Mouse (Mus musculus): ENCODE data around the gene Tmem273. TPM values are rescaled to one million over a fixed set of nuclear protein-coding genes. Genes with fewer than 3 reads are reported as not detected.

Gene Tmem273
- total RNA-seq, 2 experiments from 2014 or later, result 0.36 to 0.72 TPM

- intact Hi-C loops (cut with DNase I), result loop anchor here (10.0 kb wide), 1 partner anchor 196 kb away; no protein-coding TSS in a partner anchor
- peak; percentile 13 to 47 for DNase-seq (ENCODE audit: low spot score in 2 of 2)
These were observed 15.4 kb downstream of the Tmem273 start for GRCm38 (mm10) chr14:32801016-32801661.

- intact Hi-C loops (cut with DNase I), result loop anchor here (10.0 kb wide), 1 partner anchor 197 kb away; no protein-coding TSS in a partner anchor
- DNase-seq (ENCODE audit: low spot score in 2 of 2), result no peak
These were observed 15.9 kb downstream of the Tmem273 start for GRCm38 (mm10) chr14:32801662-32802024.

GRCm38 (mm10) chr14:32810111-32810510 is 24.3 kb downstream of the Tmem273 start:
- no peak for DNase-seq (ENCODE audit: low spot score in 2 of 2)
- intact Hi-C loops (cut with DNase I), result no loop called here

GRCm38 (mm10) chr14:32812429-32812828 is 26.7 kb downstream of the Tmem273 start:
- intact Hi-C loops (cut with DNase I), result no loop called here

GRCm38 (mm10) chr14:32814961-32815360 is 29.2 kb downstream of the Tmem273 start:
- DNase-seq (ENCODE audit: low spot score in 2 of 2), result no peak
- intact Hi-C loops (cut with DNase I), result no loop called here

More at GRCm38 (mm10) chr14:32812429-32812828, 26.7 kb downstream of the Tmem273 start:
- DNase-seq (ENCODE audit: low spot score in 2 of 2), result no peak

- intact Hi-C loops (cut with DNase I), result no loop called here
- DNase-seq (ENCODE audit: low spot score in 2 of 2), result no peak
These were observed 30.8 kb downstream of the Tmem273 start for GRCm38 (mm10) chr14:32816533-32816932.

- no peak for DNase-seq (ENCODE audit: low spot score in 2 of 2)
- intact Hi-C loops (cut with DNase I), result no loop called here
These were observed 31.5 kb downstream of the Tmem273 start for GRCm38 (mm10) chr14:32817258-32817657.

GRCm38 (mm10) chr14:32819297-32819696 is 33.5 kb downstream of the Tmem273 start:
- intact Hi-C loops (cut with DNase I), result no loop called here
- DNase-seq (ENCODE audit: low spot score in 2 of 2), result no peak

- intact Hi-C loops (cut with DNase I), result no loop called here
These were observed 37.0 kb downstream of the Tmem273 start for GRCm38 (mm10) chr14:32822812-32823211.

GRCm38 (mm10) chr14:32823861-32824260 is 38.1 kb downstream of the Tmem273 start:
- intact Hi-C loops (cut with DNase I), result no loop called here
- DNase-seq (ENCODE audit: low spot score in 2 of 2), result no peak

More at GRCm38 (mm10) chr14:32822812-32823211, 37.0 kb downstream of the Tmem273 start:
- DNase-seq (ENCODE audit: low spot score in 2 of 2), result no peak

GRCm38 (mm10) chr14:32824267-32825150 is 38.7 kb downstream of the Tmem273 start:
- no peak for DNase-seq (ENCODE audit: low spot score in 2 of 2)
- intact Hi-C loops (cut with DNase I), result no loop called here

- no peak for DNase-seq (ENCODE audit: low spot score in 2 of 2)
- intact Hi-C loops (cut with DNase I), result no loop called here
These were observed 39.8 kb downstream of the Tmem273 start for GRCm38 (mm10) chr14:32825426-32826032.

GRCm38 (mm10) chr14:32827165-32827564 is 41.4 kb downstream of the Tmem273 start:
- intact Hi-C loops (cut with DNase I), result no loop called here
- DNase-seq (ENCODE audit: low spot score in 2 of 2), result no peak

GRCm38 (mm10) chr14:32827994-32828650 is 42.4 kb downstream of the Tmem273 start:
- intact Hi-C loops (cut with DNase I), result no loop called here
- DNase-seq (ENCODE audit: low spot score in 2 of 2), result no peak

- no peak for DNase-seq (ENCODE audit: low spot score in 2 of 2)
- intact Hi-C loops (cut with DNase I), result no loop called here
These were observed 48.1 kb downstream of the Tmem273 start, which contains the start of gene Fam170b for GRCm38 (mm10) chr14:32833847-32834246. Fam170b (plus strand) TSS chr14:32833962.

- no peak for DNase-seq (ENCODE audit: low spot score in 2 of 2)
- intact Hi-C loops (cut with DNase I), result no loop called here
These were observed 49.4 kb downstream of the Tmem273 start for GRCm38 (mm10) chr14:32835181-32835580.

GRCm38 (mm10) chr14:32835596-32835995 is 49.8 kb downstream of the Tmem273 start:
- no peak for DNase-seq (ENCODE audit: low spot score in 2 of 2)
- intact Hi-C loops (cut with DNase I), result no loop called here

- intact Hi-C loops (cut with DNase I), result no loop called here
These were observed 50.4 kb downstream of the Tmem273 start for GRCm38 (mm10) chr14:32836191-32836590.

GRCm38 (mm10) chr14:32842052-32842451 is 56.3 kb downstream of the Tmem273 start:
- no peak for DNase-seq (ENCODE audit: low spot score in 2 of 2)
- intact Hi-C loops (cut with DNase I), result no loop called here

More at GRCm38 (mm10) chr14:32836191-32836590, 50.4 kb downstream of the Tmem273 start:
- no peak for DNase-seq (ENCODE audit: low spot score in 2 of 2)
